Mouse (Mus musculus) myocyte (in vitro differentiated cells): ENCODE data around the gene Cib1.

Source experiments
- CEBPB ChIP-seq: IDR thresholded peaks from 2 replicates; pipeline ENCODE4 v1.6.1; 2011; ENCODE audit warnings: mild to moderate bottlenecking, moderate library complexity; ENCODE audit not compliant: poor library complexity, insufficient read depth, severe bottlenecking
- E2F4 ChIP-seq: IDR thresholded peaks from one replicate; pipeline ENCODE4 v1.6.1; 2011; ENCODE audit warnings: mild to moderate bottlenecking, control low read depth, moderate library complexity; ENCODE audit not compliant: insufficient read depth
- POLR2A ChIP-seq: IDR thresholded peaks from one replicate; pipeline ENCODE4 v1.6.1; 2011; ENCODE audit warnings: low read depth, mild to moderate bottlenecking, control low read depth, moderate library complexity; ENCODE audit not compliant: insufficient read length
- TCF12 ChIP-seq: IDR thresholded peaks from one replicate; pipeline ENCODE4 v1.6.1; 2011; ENCODE audit warnings: mild to moderate bottlenecking, control low read depth; ENCODE audit not compliant: poor library complexity, insufficient read depth, severe bottlenecking
- USF1 ChIP-seq: IDR thresholded peaks from one replicate; pipeline ENCODE4 v1.6.1; 2011; ENCODE audit warnings: low read depth, mild to moderate bottlenecking, control low read depth, moderate library complexity

DNA sequence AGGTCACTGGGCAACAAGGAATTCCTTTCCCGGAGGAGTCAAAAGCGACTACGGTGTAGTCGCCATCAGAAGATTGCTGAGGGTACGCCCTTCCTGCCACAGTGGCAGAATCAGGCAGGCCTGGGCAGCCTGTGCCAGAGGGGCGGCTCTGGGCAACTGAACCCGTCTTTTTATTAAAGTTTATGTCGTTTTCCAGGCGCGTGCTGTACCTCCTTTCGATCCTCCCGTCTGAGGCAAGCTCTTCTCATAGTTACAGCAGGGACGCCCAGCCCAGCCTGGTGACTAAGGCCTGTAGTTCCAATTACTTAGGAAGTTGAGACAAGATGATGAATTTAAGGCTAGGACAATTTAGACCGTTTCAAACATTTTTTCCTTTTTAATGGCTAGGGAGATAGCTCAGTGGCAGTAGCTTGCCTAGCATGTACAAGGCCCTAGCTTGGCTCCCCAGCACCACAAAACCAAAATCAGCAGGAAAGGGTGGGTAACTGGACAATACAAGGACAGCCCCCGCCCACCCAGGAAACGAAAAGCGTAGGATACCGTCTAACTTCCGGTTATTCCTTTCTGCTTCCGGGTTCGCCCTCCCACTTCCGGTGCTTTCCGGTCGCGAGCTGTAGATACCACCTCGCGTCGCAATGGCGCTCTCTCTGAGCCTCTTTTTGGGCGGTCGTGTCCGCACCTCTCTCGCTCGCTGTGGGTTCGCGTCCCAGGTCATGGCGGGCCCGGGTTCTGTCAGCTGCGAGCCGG lies 28.2 kb upstream of the Cib1 start, which contains the start of gene Ngrn:
- TF ChIP-seq USF1, result no peak
- TF ChIP-seq CEBPB, result no peak
- TF ChIP-seq POLR2A, result peak; percentile 82
- TF ChIP-seq E2F4, result no peak
- TF ChIP-seq TCF12, result no peak
